Mouse (Mus musculus) naive thymus-derived CD4-positive, alpha-beta T cell, adult 2 months (primary cell): ENCODE measurements around the gene Gnb1l.

Experiments
- DNase-seq: peaks from one replicate; pipeline ENCODE4 v3.0.0-alpha.2; 2011; ENCODE audit warnings: low read depth

The Gnb1l gene

GRCm38 (mm10) chr16:18586906-18587546, 88.5 kb downstream of the Gnb1l start:
- DNase-seq: no peak

GRCm38 (mm10) chr16:18587847-18588737, 89.6 kb downstream of the Gnb1l start:
- DNase-seq: no peak

- DNase-seq: no peak
Measured at GRCm38 (mm10) chr16:18588738-18589055, 90.2 kb downstream of the Gnb1l start.

GRCm38 (mm10) chr16:18589080-18589621, 90.6 kb downstream of the Gnb1l start:
- no peak for DNase-seq

GRCm38 (mm10) chr16:18589804-18590790, 91.6 kb downstream of the Gnb1l start, which contains the start of gene Tbx1:
Tbx1 (minus strand) TSS chr16:18590671.
- peak; percentile 73 for DNase-seq

GRCm38 (mm10) chr16:18591047-18592018, 92.8 kb downstream of the Gnb1l start:
- DNase-seq: peak; percentile 29

GRCm38 (mm10) chr16:18593930-18594329, 95.4 kb downstream of the Gnb1l start:
- DNase-seq: no peak

- DNase-seq: no peak
Measured at GRCm38 (mm10) chr16:18596255-18596654, 97.7 kb downstream of the Gnb1l start.

- DNase-seq: no peak
Measured at GRCm38 (mm10) chr16:18598006-18598405, 99.5 kb downstream of the Gnb1l start.

GRCm38 (mm10) chr16:18601447-18601846, 102.9 kb downstream of the Gnb1l start:
- no peak for DNase-seq

GRCm38 (mm10) chr16:18604267-18604701, 105.8 kb downstream of the Gnb1l start:
- no peak for DNase-seq

- DNase-seq: no peak
Measured at GRCm38 (mm10) chr16:18605705-18606104, 107.2 kb downstream of the Gnb1l start.

GRCm38 (mm10) chr16:18608226-18608625, 109.7 kb downstream of the Gnb1l start:
- DNase-seq: no peak

GRCm38 (mm10) chr16:18609099-18609498, 110.6 kb downstream of the Gnb1l start:
- DNase-seq: no peak

- DNase-seq: no peak
Measured at GRCm38 (mm10) chr16:18611752-18612151, 113.2 kb downstream of the Gnb1l start.

- no peak for DNase-seq
Measured at GRCm38 (mm10) chr16:18613301-18613700, 114.8 kb downstream of the Gnb1l start.
